Mouse (Mus musculus) heart, adult 2 months (tissue): ENCODE results near the gene Atp6ap2. TPM values are rescaled to one million over a fixed set of nuclear protein-coding genes. Genes with fewer than 3 reads are reported as not detected.
"Not testable (repeated sequence)": the region's sequence is repeated elsewhere in the genome, so short reads cannot be mapped to it uniquely, and the experiment has no call there.

Source experiments
- DNase-seq, 2 experiments: peaks; one replicate each; pipeline ENCODE4 v3.0.0; 2021
- H3K27ac ChIP-seq: fragments of 200-600 bp; 2 replicates; pipeline ENCODE4 v1.8.1; 2022
- H3K27me3 ChIP-seq: fragments of 200-500 bp; 2 replicates; pipeline ENCODE4 v1.6.1; 2012; ENCODE audit warnings: mild to moderate bottlenecking, low read length, inconsistent platforms, mixed read lengths; ENCODE audit not compliant: control insufficient read depth, insufficient read depth
- H3K36me3 ChIP-seq: fragments of 200-500 bp; 2 replicates; pipeline ENCODE4 v1.6.1; 2012; ENCODE audit warnings: low read length, inconsistent platforms; ENCODE audit not compliant: control insufficient read depth, insufficient read depth
- H3K4me1 ChIP-seq: fragments of 200-500 bp; 2 replicates; pipeline ENCODE4 v1.6.1; 2011; ENCODE audit warnings: low read length; ENCODE audit not compliant: control insufficient read depth, insufficient read depth
- H3K4me3 ChIP-seq: fragments of 200-600 bp; 2 replicates; pipeline ENCODE4 v1.8.1; 2022
- H3K79me2 ChIP-seq: fragments of 200-500 bp; replicated peaks from 2 replicates; pipeline ENCODE4 v1.6.1; 2012; ENCODE audit warnings: mild to moderate bottlenecking, inconsistent platforms, low read length, moderate library complexity, mixed read lengths; ENCODE audit not compliant: control insufficient read depth, insufficient read depth
- H3K9ac ChIP-seq: fragments of 200-500 bp; 2 replicates; pipeline ENCODE4 v1.6.1; 2012; ENCODE audit warnings: low read depth, mild to moderate bottlenecking, control low read depth, inconsistent platforms, low read length, mixed read lengths
- CTCF ChIP-seq: fragments of 200-600 bp; IDR thresholded peaks from 2 replicates; pipeline ENCODE4 v1.8.1; 2022; ENCODE audit warnings: antibody characterized with exemption, mild to moderate bottlenecking, moderate library complexity
- EP300 ChIP-seq: fragments of 200-500 bp; IDR thresholded peaks from 2 replicates; pipeline ENCODE4 v1.6.1; 2011; ENCODE audit warnings: low read depth, low read length, control low read depth; ENCODE audit not compliant: insufficient read depth
- POLR2A ChIP-seq: fragments of 200-500 bp; IDR thresholded peaks from 2 replicates; pipeline ENCODE4 v1.6.1; 2011; ENCODE audit warnings: mild to moderate bottlenecking, low read depth, low read length, control low read depth; ENCODE audit not compliant: insufficient read depth
- WGBS: fragments of 180-500 bp; shearing (Covaris S2); methylation state at CpG from one replicate; pipeline ENCODE4 v1.1.7; 2018; 5-methylcytosine and 5-hydroxymethylcytosine counted together
- intact Hi-C: fragments of 180-260 bp; cut with DNase I; formaldehyde crosslinking; loops from one replicate; pipeline ENCODE4 v1.15.1; 2025
- polyA plus RNA-seq: library from polyadenylated mRNA; depleted of rRNA; stranded (reverse); fragments of >200 nt; gene quantifications from 2 replicates; pipeline ENCODE4 v1.2.3, GENCODE M21; 2012
- total RNA-seq, 2 experiments: library from RNA; stranded (reverse); gene quantifications; 2 replicates each; pipeline ENCODE4 v1.2.3; 2021

Atp6ap2 gene
- total and polyA plus RNA-seq, 3 experiments, result 6.5 to 21.2 (median 19.0) TPM

DNA sequence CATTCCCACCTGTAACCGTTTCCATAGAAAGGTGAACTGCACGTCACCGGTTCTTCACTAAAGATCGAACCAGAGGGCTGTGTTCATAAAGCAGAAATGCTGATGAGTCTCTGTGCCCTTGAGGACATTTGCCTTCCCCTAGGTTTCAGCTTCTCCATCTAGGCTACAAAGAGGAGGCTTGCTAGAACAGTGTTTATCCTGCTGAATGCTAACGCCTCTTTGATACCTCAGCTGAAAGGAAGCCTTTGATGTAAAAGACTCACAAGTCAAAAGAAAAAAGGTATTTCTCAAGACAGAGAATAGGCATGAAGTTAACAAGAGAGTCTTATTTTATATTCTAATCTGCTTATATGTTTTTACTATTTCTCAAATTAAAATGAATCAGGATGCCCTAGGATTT is 4.3 kb upstream of the Atp6ap2 start:
- no peaks in the 10 kb centered on the region for H3K36me3 ChIP-seq
- no peak overlapping the region for H3K9ac ChIP-seq
- H3K27me3 ChIP-seq, result no peaks in the 10 kb centered on the region
- H3K4me1 ChIP-seq, result no peaks in the 10 kb centered on the region; the same call in 1 of the 2 replicates
- DNase-seq, result no peak
- no peaks in the 10 kb centered on the region for H3K79me2 ChIP-seq
- intact Hi-C loops, result no loop called here
- TF ChIP-seq POLR2A, result no peak
- TF ChIP-seq EP300, result no peak
- no peak for TF ChIP-seq CTCF
- WGBS, result 89% methylated on average over 5 of the region's 5 CpGs
- H3K27ac ChIP-seq, result no peak overlapping the region
- no peak overlapping the region for H3K4me3 ChIP-seq

DNA sequence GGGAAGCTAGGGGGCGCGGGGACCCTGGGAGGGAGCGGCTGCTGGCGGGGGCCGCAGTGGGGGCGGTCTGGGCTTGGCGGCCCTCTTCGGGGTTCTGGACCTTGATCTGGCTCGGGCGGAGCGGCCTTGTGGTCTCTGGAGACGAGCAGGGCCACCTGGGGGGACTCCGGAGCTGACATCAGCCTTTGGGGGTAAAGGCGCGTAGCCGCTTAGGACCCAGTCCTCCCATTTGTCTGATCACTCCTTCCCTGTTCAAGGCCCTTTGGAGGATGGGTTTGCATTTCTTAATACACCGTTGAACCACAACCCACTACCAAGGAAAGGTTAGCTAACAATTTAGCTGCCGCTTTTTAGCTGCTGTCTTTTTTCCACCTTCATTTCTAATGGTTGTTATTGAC is 356 bp downstream of the Atp6ap2 start:
- Histone ChIP-seq H3K79me2 (no peaks in the 10 kb centered on the region), H3K9ac (peak overlapping the region; percentile 91), H3K27ac (peak overlapping the region; percentile 83), H3K36me3 (no peaks in the 10 kb centered on the region), H3K4me3 (peak overlapping the region; percentile 72), H3K27me3 (no peaks in the 10 kb centered on the region), H3K4me1 (peaks cover 9% of the 10 kb centered on the region)
- 23% methylated on average over 17 of the region's 18 CpGs for WGBS
- TF ChIP-seq CTCF, result no peak
- TF ChIP-seq EP300, result no peak
- TF ChIP-seq POLR2A, result no peak
- intact Hi-C loops, result no loop called here
- DNase-seq, result no peak

GRCm38 (mm10) chrX:12591401-12591943 is 3.9 kb downstream of the Atp6ap2 start:
- Histone ChIP-seq H3K79me2 (no peaks in the 10 kb centered on the region), H3K36me3 (no peaks in the 10 kb centered on the region), H3K27ac (no peak overlapping the region), H3K4me3 (no peak overlapping the region), H3K9ac (no peak overlapping the region), H3K4me1 (peaks cover 9% of the 10 kb centered on the region), H3K27me3 (no peaks in the 10 kb centered on the region)
- TF ChIP-seq POLR2A (no peak), CTCF (no peak), EP300 (no peak)
- DNase-seq, result peak in 1 of 2 experiments; percentile 6
- intact Hi-C loops, result no loop called here
- 49% methylated on average over 8 of the region's 8 CpGs for WGBS

DNA sequence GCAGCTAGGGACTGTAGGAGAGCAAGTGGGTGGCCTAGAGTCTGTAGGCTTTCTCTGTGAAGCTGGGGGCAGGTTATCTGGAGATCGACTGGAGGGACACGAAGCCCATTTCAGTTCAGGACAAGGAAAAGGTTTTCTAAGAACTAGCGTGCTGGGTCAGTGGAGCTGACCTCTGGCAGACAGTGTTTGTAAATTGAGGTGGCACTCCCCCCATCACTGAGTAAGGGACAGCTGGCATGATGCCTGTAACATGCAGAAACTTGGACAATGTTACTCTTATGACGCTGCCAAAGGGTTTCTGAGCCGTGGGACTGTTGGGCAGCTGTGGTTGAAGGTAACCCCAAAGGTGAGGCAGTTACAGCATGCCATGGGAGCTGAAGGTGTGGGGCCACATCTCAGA is 4.4 kb downstream of the Atp6ap2 start:
- DNase-seq, result peak in 1 of 2 experiments; percentile 3
- intact Hi-C loops, result no loop called here
- Histone ChIP-seq H3K27me3 (no peaks in the 10 kb centered on the region), H3K9ac (no peak overlapping the region), H3K36me3 (no peaks in the 10 kb centered on the region), H3K79me2 (no peaks in the 10 kb centered on the region), H3K4me1 (peaks cover 9% of the 10 kb centered on the region), H3K4me3 (no peak overlapping the region), H3K27ac (no peak overlapping the region)
- TF ChIP-seq CTCF, result no peak
- no peak for TF ChIP-seq POLR2A
- TF ChIP-seq EP300, result no peak
- WGBS, result 48% methylated on average over 5 of the region's 5 CpGs

GRCm38 (mm10) chrX:12593824-12594223 is 6.2 kb downstream of the Atp6ap2 start:
- TF ChIP-seq EP300 (no peak), POLR2A (no peak), CTCF (no peak)
- Histone ChIP-seq H3K9ac (no peak overlapping the region), H3K27me3 (no peaks in the 10 kb centered on the region), H3K27ac (no peak overlapping the region), H3K36me3 (no peaks in the 10 kb centered on the region), H3K4me3 (no peak overlapping the region), H3K4me1 (peaks cover 8% of the 10 kb centered on the region), H3K79me2 (no peaks in the 10 kb centered on the region)
- intact Hi-C loops, result no loop called here
- 76% methylated on average over 5 of the region's 5 CpGs for WGBS
- DNase-seq, result no peak

GRCm38 (mm10) chrX:12610541-12610940 is 22.9 kb downstream of the Atp6ap2 start:
- H3K27ac ChIP-seq, H3K9ac ChIP-seq, H3K79me2 ChIP-seq, H3K4me3 ChIP-seq, H3K4me1 ChIP-seq, intact Hi-C loops, H3K36me3 ChIP-seq, H3K27me3 ChIP-seq, DNase-seq: not testable (repeated sequence)

GRCm38 (mm10) chrX:12611211-12611610 is 23.6 kb downstream of the Atp6ap2 start:
- DNase-seq, result no peak
- no peak overlapping the region for H3K9ac ChIP-seq
- H3K27me3 ChIP-seq, result no peaks in the 10 kb centered on the region
- no peaks in the 10 kb centered on the region for H3K4me1 ChIP-seq
- H3K27ac ChIP-seq, result no peak overlapping the region
- WGBS, result 74% methylated on average over 2 of the region's 2 CpGs
- H3K36me3 ChIP-seq, result no peaks in the 10 kb centered on the region
- no peak overlapping the region for H3K4me3 ChIP-seq
- intact Hi-C loops, result no loop called here
- TF ChIP-seq POLR2A (no peak), CTCF (no peak), EP300 (no peak)
- no peaks in the 10 kb centered on the region for H3K79me2 ChIP-seq

DNA sequence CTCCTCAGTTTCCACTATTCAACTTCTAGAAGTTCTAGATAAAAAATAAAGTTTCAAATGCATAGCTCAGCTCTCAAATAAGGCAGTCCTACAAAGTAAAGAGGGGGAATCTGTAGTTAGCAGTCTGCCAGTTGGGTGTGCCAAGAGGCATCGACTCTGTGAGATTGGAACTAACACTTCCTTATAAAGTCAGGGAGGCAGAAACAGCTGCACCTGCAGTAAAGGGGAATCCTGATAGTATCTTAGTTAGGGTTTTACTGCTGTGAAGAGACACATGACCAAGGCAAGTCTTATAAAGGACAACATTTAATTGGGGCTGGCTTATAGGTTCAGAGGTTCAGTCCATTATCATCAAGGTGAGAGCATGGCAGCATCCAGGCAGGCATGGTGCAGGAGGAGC is 24.8 kb downstream of the Atp6ap2 start:
- intact Hi-C loops, H3K27me3 ChIP-seq, H3K27ac ChIP-seq, H3K9ac ChIP-seq, H3K36me3 ChIP-seq, H3K4me3 ChIP-seq, H3K4me1 ChIP-seq, H3K79me2 ChIP-seq, DNase-seq: not testable (repeated sequence)
- WGBS, result 70% methylated on average over 1 of the region's 1 CpGs
